ENCODE assay signal across 8 mouse cellular contexts in genomic region chr14:57057563-57058321, GRCm38 (mm10). TPM values are rescaled to one million over a fixed set of nuclear protein-coding genes. Genes with fewer than 3 reads are reported as not detected.
DNase-seq lines count a peak whose midpoint lies in the region; ATAC-seq and TF ChIP-seq lines count a peak whose summit lies in the region.

Gene Gja3 (minus strand): TSS chr14:57058100.

- 1% methylated on average over 70 of the region's 79 CpGs for WGBS in kidney, embryonic 15.5 days
- WGBS in midbrain, embryonic 11.5 days: under 1% methylated on average over 68 of the region's 79 CpGs
- 1% methylated on average over 61 of the region's 79 CpGs for WGBS in stomach, postnatal 0 days

- no peaks in the 10 kb centered on the region for H3K9me3 ChIP-seq in kidney, embryonic 15.5 days (replicated peaks)
- no peaks in the 10 kb centered on the region for H3K9me3 ChIP-seq in midbrain, embryonic 11.5 days (ENCODE audit: control insufficient read depth, low read length)
- no peaks in the 10 kb centered on the region for H3K9me3 ChIP-seq in stomach, postnatal 0 days (ENCODE audit: control insufficient read depth, low read length)

- H3K4me1 ChIP-seq in kidney, embryonic 15.5 days: peaks cover 19% of the 10 kb centered on the region
- H3K4me1 ChIP-seq in midbrain, embryonic 11.5 days (ENCODE audit: control insufficient read depth, insufficient read depth, low read length): 0 out of 2 replicates have a peak, but pooled peaks cover 3% of the 10 kb centered on the region
- no peaks in the 10 kb centered on the region; the same call in 1 of the 2 replicates for H3K4me1 ChIP-seq in stomach, postnatal 0 days (replicated peaks; ENCODE audit: control insufficient read depth, insufficient read depth)

- no peak for TF ChIP-seq CTCF in stomach, postnatal 0 days (IDR thresholded peaks at IDR 0.05; ENCODE audit: low read depth)

- peaks cover 53% of the 10 kb centered on the region for H3K27me3 ChIP-seq in kidney, embryonic 15.5 days
- H3K27me3 ChIP-seq in midbrain, embryonic 11.5 days (ENCODE audit: control insufficient read depth, insufficient read depth, low read length): peaks cover 39% of the 10 kb centered on the region
- peaks cover 12% of the 10 kb centered on the region for H3K27me3 ChIP-seq in stomach, postnatal 0 days (ENCODE audit: control insufficient read depth, insufficient read depth, low read length)

- peak within 1 kb of the TSS; percentile 55 for H3K4me3 ChIP-seq in kidney, embryonic 15.5 days (replicated peaks)
- H3K4me3 ChIP-seq in midbrain, embryonic 11.5 days (ENCODE audit: low read depth, low read length): peak within 1 kb of the TSS; percentile 47
- H3K4me3 ChIP-seq in stomach, postnatal 0 days (ENCODE audit: low read depth, low read length): peak within 1 kb of the TSS; percentile 43

- TF ChIP-seq EP300 in stomach, postnatal 0 days (optimal IDR thresholded peaks at IDR 0.05): no peak

- DNase-seq in kidney, adult 11 months: no peak
- DNase-seq in heart, adult 8-10 months (ENCODE audit: low spot score): no peak
- DNase-seq in kidney, postnatal 10 days: peak; percentile 58
- DNase-seq in midbrain, embryonic 11.5 days (ENCODE audit: low spot score, missing footprints): peak; percentile 94
- peak; percentile 26 for DNase-seq in stomach, postnatal 0 days (ENCODE audit: low spot score)
- no peak for DNase-seq in cerebellum, adult 11 months

- H3K36me3 ChIP-seq in kidney, embryonic 15.5 days: no peaks in the 10 kb centered on the region
- H3K36me3 ChIP-seq in midbrain, embryonic 11.5 days (ENCODE audit: control insufficient read depth, insufficient read depth, low read length): no peaks in the 10 kb centered on the region
- no peaks in the 10 kb centered on the region for H3K36me3 ChIP-seq in stomach, postnatal 0 days (ENCODE audit: control insufficient read depth, insufficient read depth, low read length)

- H3K9ac ChIP-seq in kidney, embryonic 15.5 days: peak within 1 kb of the TSS; percentile 27
- peak within 1 kb of the TSS; percentile 20; the same call in 1 of the 2 replicates for H3K9ac ChIP-seq in midbrain, embryonic 11.5 days (ENCODE audit: low read length)
- H3K9ac ChIP-seq in stomach, postnatal 0 days (ENCODE audit: low read length): no peak within 1 kb of the TSS

- ATAC-seq in kidney, embryonic 15.5 days (replicated peaks; ENCODE audit: low FRiP score): peak; percentile 79
- ATAC-seq in common myeloid progenitor, adult 5-6 weeks (replicated peaks; ENCODE audit: low read depth, poor library complexity, severe bottlenecking): 0 out of 2 replicates have a peak, but pooled peaks have one; percentile 11
- peak; percentile 42; the same call in 1 of the 2 replicates for ATAC-seq in midbrain, embryonic 11.5 days (ENCODE audit: low FRiP score)
- peak; percentile 45; the same call in 1 of the 2 replicates for ATAC-seq in stomach, postnatal 0 days (ENCODE audit: low FRiP score, low TSS enrichment)

- H3K27ac ChIP-seq in kidney, embryonic 15.5 days: no peak within 1 kb of the TSS
- no peak within 1 kb of the TSS for H3K27ac ChIP-seq in midbrain, embryonic 11.5 days (ENCODE audit: low read depth, low read length)
- H3K27ac ChIP-seq in stomach, postnatal 0 days (replicated peaks): no peak within 1 kb of the TSS

- peak within 1 kb of the TSS; percentile 98 for H3K4me2 ChIP-seq in kidney, embryonic 15.5 days
- H3K4me2 ChIP-seq in midbrain, embryonic 11.5 days: peak within 1 kb of the TSS; percentile 83
- peak within 1 kb of the TSS; percentile 65 for H3K4me2 ChIP-seq in stomach, postnatal 0 days (replicated peaks; ENCODE audit: low read depth)

RNA-seq across cellular contexts. Expression of gene Gja3, which starts in this region (rescaled TPM):
- 13.1 and 15.1 TPM in 2 replicates for polyA plus RNA-seq in kidney, embryonic 15.5 days (2015; fragmentation: Nextera tagmentation; extraction: Ambion mirVana)
- total RNA-seq in common myeloid progenitor, adult 5-6 weeks (2017): not detected in 2 replicates
- total RNA-seq in heart, adult 8-10 months (2022): 10 to 100 TPM; 14.4 to 18.5 (median 15.6) TPM
- polyA plus RNA-seq in midbrain, embryonic 11.5 days (2014; fragmentation: Nextera tagmentation; extraction: Ambion mirVana): 0.44 TPM in 1 of 2 replicates, not detected in the other
- 0.05 and 0.23 TPM in 2 replicates for polyA plus RNA-seq in stomach, postnatal 0 days (2015; fragmentation: Nextera tagmentation; extraction: Ambion mirVana)

Comparison
In these comparisons a context has a peak if more than half of its experiments do, and no peak if none do; other contexts are left out.
1. RNA of gene Gja3 (total RNA-seq): 14.4 to 18.5 TPM in heart, adult 8-10 months; not detected in common myeloid progenitor, adult 5-6 weeks; every median in the first group is over 10 times any median in the second.
2. Peak in ATAC-seq in common myeloid progenitor, adult 5-6 weeks; RNA of the gene not detected or under 1 TPM.
3. Peak in DNase-seq, ATAC-seq, H3K4me3 ChIP-seq, H3K9ac ChIP-seq and H3K4me2 ChIP-seq in midbrain, embryonic 11.5 days; RNA of the gene not detected or under 1 TPM.
4. Peak in DNase-seq, ATAC-seq, H3K4me3 ChIP-seq and H3K4me2 ChIP-seq in stomach, postnatal 0 days; RNA of the gene not detected or under 1 TPM.
5. ATAC-seq: peak in every context shown above with its lines; median percentile 79 in kidney, embryonic 15.5 days; 45 in stomach, postnatal 0 days; 42 in midbrain, embryonic 11.5 days; 11 in common myeloid progenitor, adult 5-6 weeks.
6. Peak in every context shown above with its lines, with median percentiles within 50 percentile points of each other: H3K4me2 ChIP-seq and H3K4me3 ChIP-seq.